Mouse (Mus musculus) hindbrain, embryonic 14.5 days (tissue): ENCODE data around the gene Olfr424. TPM values are rescaled to one million over a fixed set of nuclear protein-coding genes. Genes with fewer than 3 reads are reported as not detected.

ENCODE experiments used
- ATAC-seq: fragments of 200-750 bp; cut with Nextera tagmentation; 2 replicates; pipeline ENCODE4 v1.8.0; 2017; ENCODE audit warnings: moderate number of reproducible peaks, mild to moderate bottlenecking, moderate TSS enrichment, moderate library complexity; ENCODE audit not compliant: low FRiP score
- DNase-seq: peaks from one replicate; pipeline ENCODE4 v3.0.0-alpha.2; 2015; ENCODE audit warnings: low spot score
- H3K27ac ChIP-seq: fragments of 300-500 bp; sonication (generic); 2 replicates; pipeline ENCODE4 v1.5.1; 2014; ENCODE audit warnings: mild to moderate bottlenecking, moderate library complexity
- H3K27me3 ChIP-seq: fragments of 300-500 bp; sonication (generic); 2 replicates; pipeline ENCODE4 v1.6.1; 2014; ENCODE audit warnings: mild to moderate bottlenecking, low read length, mixed read lengths; ENCODE audit not compliant: control insufficient read depth, insufficient read depth
- H3K36me3 ChIP-seq: fragments of 300-500 bp; sonication (generic); replicated peaks from 2 replicates; pipeline ENCODE4 v1.6.1; 2014; ENCODE audit not compliant: control insufficient read depth, insufficient read depth
- H3K4me1 ChIP-seq: fragments of 300-500 bp; sonication (generic); replicated peaks from 2 replicates; pipeline ENCODE4 v1.6.1; 2014; ENCODE audit warnings: antibody characterized with exemption, low read length, mixed read lengths; ENCODE audit not compliant: control insufficient read depth, insufficient read depth
- H3K4me2 ChIP-seq: fragments of 300-500 bp; sonication (generic); replicated peaks from 2 replicates; pipeline ENCODE4 v1.6.1; 2014; ENCODE audit warnings: mild to moderate bottlenecking, moderate library complexity
- H3K4me3 ChIP-seq: fragments of 300-500 bp; sonication (generic); replicated peaks from 2 replicates; pipeline ENCODE4 v1.5.1; 2014; ENCODE audit warnings: mild to moderate bottlenecking, low read length
- H3K9ac ChIP-seq: fragments of 300-500 bp; sonication (generic); 2 replicates; pipeline ENCODE4 v1.6.1; 2014
- H3K9me3 ChIP-seq: fragments of 300-500 bp; sonication (generic); 2 replicates; pipeline ENCODE4 v1.6.1; 2016; ENCODE audit warnings: low read length; ENCODE audit not compliant: control insufficient read depth
- WGBS: fragments of 180-500 bp; shearing (Covaris S2); extraction: QIAGEN DNeasy Blood & Tissue Kit; methylation state at CpG from one replicate; pipeline ENCODE4 v1.1.7; 2014; 5-methylcytosine and 5-hydroxymethylcytosine counted together
- polyA plus RNA-seq: library from polyadenylated mRNA; unstranded; fragments of >200 nt; fragmentation: Nextera tagmentation; extraction: Ambion mirVana; gene quantifications from 2 replicates; pipeline ENCODE4 v1.2.1, GENCODE M21; 2014

Olfr424 gene
- polyA plus RNA-seq, 1 experiment from 2014 or later, result not detected

- Histone ChIP-seq H3K9ac (no peak overlapping the region), H3K4me2 (no peak overlapping the region), H3K27me3 (no peaks in the 10 kb centered on the region), H3K4me3 (no peak overlapping the region), H3K27ac (no peak overlapping the region), H3K36me3 (no peaks in the 10 kb centered on the region), H3K9me3 (no peaks in the 10 kb centered on the region), H3K4me1 (no peaks in the 10 kb centered on the region)
- DNase-seq, result no peak
- ATAC-seq, result no peak
- 94% methylated on average over 3 of the region's 3 CpGs for WGBS
These were observed 26.3 kb downstream of the Olfr424 start for GRCm38 (mm10) chr1:174157622-174158021.

- ATAC-seq (no peak), DNase-seq (no peak)
- Histone ChIP-seq H3K27me3 (no peaks in the 10 kb centered on the region), H3K27ac (no peak overlapping the region), H3K4me2 (no peak overlapping the region), H3K9me3 (no peaks in the 10 kb centered on the region), H3K4me3 (no peak overlapping the region), H3K4me1 (no peaks in the 10 kb centered on the region), H3K36me3 (no peaks in the 10 kb centered on the region), H3K9ac (no peak overlapping the region)
- WGBS, result 88% methylated on average over 1 of the region's 1 CpGs
These were observed 27.2 kb downstream of the Olfr424 start for GRCm38 (mm10) chr1:174158512-174158911.

DNA sequence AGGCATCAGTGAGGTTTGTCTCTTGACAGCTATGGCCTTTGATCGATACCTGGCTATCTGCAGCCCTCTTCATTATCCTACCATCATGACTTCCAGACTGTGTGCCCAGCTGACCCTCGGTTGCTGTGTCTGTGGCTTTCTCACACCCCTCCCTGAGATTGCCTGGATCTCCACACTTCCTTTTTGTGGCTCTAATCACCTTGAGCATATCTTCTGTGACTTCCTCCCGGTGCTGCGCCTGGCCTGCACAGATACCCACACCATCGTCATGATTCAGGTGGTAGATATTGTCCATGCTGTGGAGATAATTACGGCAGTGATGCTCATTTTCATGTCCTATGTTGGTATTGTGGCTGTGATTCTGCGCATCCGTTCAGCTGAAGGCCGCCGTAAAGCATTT, 27.8 kb downstream of the Olfr424 start:
- Histone ChIP-seq H3K9ac (no peak overlapping the region), H3K4me2 (no peak overlapping the region), H3K36me3 (no peaks in the 10 kb centered on the region), H3K4me1 (no peaks in the 10 kb centered on the region), H3K27me3 (no peaks in the 10 kb centered on the region), H3K27ac (no peak overlapping the region), H3K9me3 (no peaks in the 10 kb centered on the region), H3K4me3 (no peak overlapping the region)
- WGBS, result 94% methylated on average over 10 of the region's 10 CpGs
- ATAC-seq (no peak), DNase-seq (no peak)

DNA sequence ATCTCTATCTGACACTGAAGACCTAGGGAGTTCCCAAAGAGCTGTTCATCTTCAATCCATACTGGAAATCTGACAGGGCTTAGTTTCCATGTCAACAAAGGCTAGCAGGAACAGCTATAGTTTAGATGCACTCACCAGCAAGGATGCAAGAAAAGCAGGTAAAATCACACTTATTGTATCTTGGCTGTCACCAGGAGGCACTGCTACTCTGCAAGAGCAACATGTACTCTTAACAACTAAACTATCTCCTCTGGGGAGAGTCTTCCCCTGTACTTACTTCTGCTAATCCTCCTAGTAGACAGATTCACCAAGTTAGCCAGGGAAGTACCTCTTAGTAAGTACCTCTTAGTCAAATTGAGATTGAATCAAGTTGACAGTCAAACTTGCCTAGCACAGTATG, 37.7 kb downstream of the Olfr424 start:
- no peaks in the 10 kb centered on the region for H3K36me3 ChIP-seq
- H3K9me3 ChIP-seq, result no peaks in the 10 kb centered on the region
- no peaks in the 10 kb centered on the region for H3K4me1 ChIP-seq
- H3K4me2 ChIP-seq, result no peak overlapping the region
- DNase-seq, result no peak
- H3K4me3 ChIP-seq, result no peak overlapping the region
- no peak overlapping the region for H3K27ac ChIP-seq
- ATAC-seq, result no peak
- no peak overlapping the region for H3K9ac ChIP-seq
- no peaks in the 10 kb centered on the region for H3K27me3 ChIP-seq

DNA sequence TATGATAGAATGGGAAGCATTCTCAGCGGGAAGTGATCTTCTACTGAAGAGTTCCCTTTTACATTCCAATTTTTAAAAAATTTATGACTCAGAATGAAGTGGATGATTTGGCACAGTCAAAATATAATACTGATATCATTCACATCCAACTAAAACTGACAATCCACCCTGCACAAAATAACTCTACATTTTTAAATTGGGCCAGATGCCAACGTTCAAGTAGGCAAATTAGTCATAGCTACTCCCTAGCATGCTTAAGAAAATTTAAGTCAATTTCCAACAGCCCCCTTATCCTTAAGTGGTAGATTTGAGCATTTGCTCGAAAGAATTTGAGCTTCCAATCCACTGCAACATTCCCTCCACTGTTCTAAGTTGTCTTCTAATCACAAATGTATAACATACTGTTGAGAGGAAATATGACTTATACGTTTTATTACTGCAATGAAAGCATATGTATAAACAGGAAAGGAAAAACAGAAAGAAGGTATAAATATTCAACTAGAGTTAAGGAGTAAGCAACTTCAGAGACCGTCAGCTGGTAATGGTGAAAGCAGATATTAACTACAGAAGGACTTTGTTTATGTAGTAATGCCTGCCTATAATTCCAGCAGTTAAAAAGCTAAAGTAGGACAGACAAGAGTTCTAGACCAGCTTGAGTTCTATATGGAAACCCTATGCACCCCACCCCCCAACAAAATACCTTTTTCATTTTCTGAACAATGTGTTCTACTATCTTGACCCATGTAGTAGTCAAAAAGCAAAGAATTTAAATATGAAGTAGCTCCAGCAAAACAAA, 39.6 kb downstream of the Olfr424 start:
- H3K27me3 ChIP-seq, result no peaks in the 10 kb centered on the region
- 92% methylated on average over 5 of the region's 5 CpGs for WGBS

DNA sequence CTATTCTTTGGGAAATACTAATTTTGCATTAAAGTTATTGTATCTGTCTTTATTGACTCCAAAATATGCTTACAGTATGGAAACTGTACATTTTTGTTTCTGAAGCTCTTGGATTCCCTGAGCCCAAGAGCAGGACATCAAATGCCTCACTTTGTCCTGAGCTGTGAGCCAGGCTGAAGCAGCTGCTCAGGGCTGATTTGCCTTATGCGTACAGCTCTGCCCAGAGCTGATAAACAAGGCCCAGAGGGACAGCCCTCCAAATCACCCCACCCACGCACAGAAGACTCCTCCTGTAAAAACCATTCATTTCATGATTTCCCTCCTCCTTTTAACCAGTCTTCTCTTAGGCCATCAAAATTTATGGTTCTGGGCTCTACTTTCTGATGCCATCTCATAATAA, 40.2 kb downstream of the Olfr424 start:
- ATAC-seq (no peak), DNase-seq (no peak)
- no peak overlapping the region for H3K4me2 ChIP-seq
- H3K9me3 ChIP-seq, result no peaks in the 10 kb centered on the region
- no peaks in the 10 kb centered on the region for H3K36me3 ChIP-seq
- H3K27ac ChIP-seq, result no peak overlapping the region
- H3K4me3 ChIP-seq, result no peak overlapping the region
- WGBS, result 44% methylated on average over 2 of the region's 2 CpGs
- H3K4me1 ChIP-seq, result no peaks in the 10 kb centered on the region
- no peak overlapping the region for H3K9ac ChIP-seq
- no peaks in the 10 kb centered on the region for H3K27me3 ChIP-seq

More for the DNA sequence above, 39.6 kb downstream of the Olfr424 start:
- Histone ChIP-seq H3K36me3 (no peaks in the 10 kb centered on the region), H3K4me1 (no peaks in the 10 kb centered on the region), H3K4me2 (no peak overlapping the region), H3K9ac (no peak overlapping the region), H3K9me3 (no peaks in the 10 kb centered on the region), H3K27ac (no peak overlapping the region), H3K4me3 (no peak overlapping the region)
- DNase-seq (no peak), ATAC-seq (no peak)

- H3K9me3 ChIP-seq, result no peaks in the 10 kb centered on the region
- H3K4me1 ChIP-seq, result no peaks in the 10 kb centered on the region
- DNase-seq (no peak), ATAC-seq (no peak)
- H3K4me3 ChIP-seq, result no peak within 1 kb of the TSS
- no peaks in the 10 kb centered on the region for H3K27me3 ChIP-seq
- no peak within 1 kb of the TSS for H3K9ac ChIP-seq
- H3K4me2 ChIP-seq, result no peak within 1 kb of the TSS
- 15% methylated on average over 3 of the region's 3 CpGs for WGBS
- no peak within 1 kb of the TSS for H3K27ac ChIP-seq
- H3K36me3 ChIP-seq, result no peaks in the 10 kb centered on the region
These were observed 41.3 kb downstream of the Olfr424 start, which contains the start of gene Spta1 for GRCm38 (mm10) chr1:174172605-174173004. Spta1 (plus strand) TSS chr1:174172776.

Other genes starting within 250 kb of the Olfr424 start
- 0.37 and 0.59 TPM in 2 replicates for gene Ifi211, start 218.5 kb upstream of the Olfr424 start, polyA plus RNA-seq
- 0.99 and 1.4 TPM in 2 replicates for gene Mndal, start 189.0 kb upstream of the Olfr424 start, polyA plus RNA-seq
- gene Ifi203, start 188.8 kb upstream of the Olfr424 start, polyA plus RNA-seq, result 0.51 and 1.2 TPM in 2 replicates
- gene Ifi202b, start 148.8 kb upstream of the Olfr424 start, polyA plus RNA-seq, result not detected in 2 replicates
- gene Ifi205, start 99.7 kb upstream of the Olfr424 start, polyA plus RNA-seq, result not detected in 2 replicates
- gene Olfr433, start 90.8 kb upstream of the Olfr424 start, polyA plus RNA-seq, result not detected in 2 replicates
- gene Olfr432, start 82.3 kb upstream of the Olfr424 start, polyA plus RNA-seq, result not detected in 2 replicates
- gene Olfr430, start 64.9 kb upstream of the Olfr424 start, polyA plus RNA-seq, result not detected in 2 replicates
- not detected in 2 replicates for gene Olfr429, start 47.2 kb upstream of the Olfr424 start, polyA plus RNA-seq
- gene Olfr427, start 34.6 kb upstream of the Olfr424 start, polyA plus RNA-seq, result not detected in 2 replicates
- not detected in 2 replicates for gene Olfr231, start 10.4 kb upstream of the Olfr424 start, polyA plus RNA-seq
- gene Olfr420, start 24.1 kb downstream of the Olfr424 start, polyA plus RNA-seq, result not detected in 2 replicates
- 0.12 and 0.37 TPM in 2 replicates for gene Spta1, start 41.3 kb downstream of the Olfr424 start, polyA plus RNA-seq
- gene Olfr419, start 120.5 kb downstream of the Olfr424 start, polyA plus RNA-seq, result not detected in 2 replicates
- gene Mptx1, start 199.0 kb downstream of the Olfr424 start, polyA plus RNA-seq, result not detected in 2 replicates
- not detected in 2 replicates for gene Olfr417, start 233.6 kb downstream of the Olfr424 start, polyA plus RNA-seq